In genomic region chr6:53572979-53573710, GRCm38 (mm10) we compare ENCODE assay signal across 8 mouse cellular contexts.
DNase-seq lines count a peak whose midpoint lies in the region; ATAC-seq and TF ChIP-seq lines count a peak whose summit lies in the region.

No protein-coding gene starts in this region.

- peaks cover 22% of the 10 kb centered on the region for H3K4me1 ChIP-seq in lung, embryonic 14.5 days (ENCODE audit: insufficient read depth)
- peaks cover 28% of the 10 kb centered on the region for H3K4me1 ChIP-seq in neural tube, embryonic 15.5 days

- ATAC-seq in hematopoietic stem cell, adult 5-6 weeks (replicated peaks in 1 of 2; ENCODE audit: insufficient read depth in 1 of 2, low FRiP score in 2 of 2, low TSS enrichment in 1 of 2, low read depth in 1 of 2, poor library complexity in 2 of 2, severe bottlenecking in 2 of 2): peak; percentile 83 to 85
- ATAC-seq in lung, embryonic 14.5 days (ENCODE audit: insufficient read depth): peak; percentile 96
- ATAC-seq in neural tube, embryonic 15.5 days (ENCODE audit: low FRiP score): peak; percentile 88

- H3K36me3 ChIP-seq in lung, embryonic 14.5 days (ENCODE audit: insufficient read depth): no peaks in the 10 kb centered on the region
- no peaks in the 10 kb centered on the region for H3K36me3 ChIP-seq in neural tube, embryonic 15.5 days

- peak overlapping the region; percentile 48 for H3K9ac ChIP-seq in lung, embryonic 14.5 days
- peak overlapping the region; percentile 33 for H3K9ac ChIP-seq in neural tube, embryonic 15.5 days (replicated peaks)

- WGBS in lung, embryonic 14.5 days: 2% methylated on average over 15 of the region's 16 CpGs
- WGBS in neural tube, embryonic 15.5 days: 8% methylated on average over 16 of the region's 16 CpGs

- peak overlapping the region; percentile 81 for H3K27ac ChIP-seq in lung, embryonic 14.5 days (ENCODE audit: low read depth)
- H3K27ac ChIP-seq in neural tube, embryonic 15.5 days (replicated peaks): peak overlapping the region; percentile 73

- no peaks in the 10 kb centered on the region for H3K9me3 ChIP-seq in lung, embryonic 14.5 days (ENCODE audit: low read depth, low read length)
- no peaks in the 10 kb centered on the region for H3K9me3 ChIP-seq in neural tube, embryonic 15.5 days (replicated peaks)

- TF ChIP-seq CTCF in lung, embryonic 14.5 days (IDR thresholded peaks at IDR 0.05; ENCODE audit: low read depth): no peak

- DNase-seq in Muller cell, postnatal 12 days (ENCODE audit: inconsistent ontology term): peak; percentile 98
- DNase-seq in cerebellum, postnatal 10 days: peak; percentile 94
- DNase-seq in frontal cortex, postnatal 10 days (ENCODE audit: low spot score in 2 of 2): peak; percentile 72 to 77
- peak; percentile 84 for DNase-seq in layer of hippocampus, adult 9-10 months (ENCODE audit: low spot score)
- DNase-seq in lung, embryonic 14.5 days: peak; percentile 99
- peak; percentile 79 to 89 for DNase-seq in urinary bladder, postnatal 36 days (ENCODE audit: low spot score in 2 of 2)

- H3K4me3 ChIP-seq in lung, embryonic 14.5 days (ENCODE audit: low read depth, low read length): peak overlapping the region; percentile 37
- H3K4me3 ChIP-seq in neural tube, embryonic 15.5 days (replicated peaks): peak overlapping the region; percentile 35

- H3K27me3 ChIP-seq in lung, embryonic 14.5 days (ENCODE audit: insufficient read depth, low read length): no peaks in the 10 kb centered on the region
- H3K27me3 ChIP-seq in neural tube, embryonic 15.5 days (replicated peaks): peaks cover 6% of the 10 kb centered on the region; the same call in 1 of the 2 replicates

- peak overlapping the region; percentile 60 for H3K4me2 ChIP-seq in lung, embryonic 14.5 days
- peak overlapping the region; percentile 51 for H3K4me2 ChIP-seq in neural tube, embryonic 15.5 days

Comparison
In these comparisons a context has a peak if more than half of its experiments do, and no peak if none do; other contexts are left out.
1. Peak in every context shown above with its lines: DNase-seq, ATAC-seq, H3K4me3 ChIP-seq and H3K27ac ChIP-seq.